Mouse (Mus musculus): ENCODE results near the gene Selenow. TPM values are rescaled to one million over a fixed set of nuclear protein-coding genes. Genes with fewer than 3 reads are reported as not detected.

The Selenow gene
- polyA plus RNA-seq (2015; fragmentation: Nextera tagmentation; extraction: Ambion mirVana) = 552 and 558 TPM in 2 replicates

DNA sequence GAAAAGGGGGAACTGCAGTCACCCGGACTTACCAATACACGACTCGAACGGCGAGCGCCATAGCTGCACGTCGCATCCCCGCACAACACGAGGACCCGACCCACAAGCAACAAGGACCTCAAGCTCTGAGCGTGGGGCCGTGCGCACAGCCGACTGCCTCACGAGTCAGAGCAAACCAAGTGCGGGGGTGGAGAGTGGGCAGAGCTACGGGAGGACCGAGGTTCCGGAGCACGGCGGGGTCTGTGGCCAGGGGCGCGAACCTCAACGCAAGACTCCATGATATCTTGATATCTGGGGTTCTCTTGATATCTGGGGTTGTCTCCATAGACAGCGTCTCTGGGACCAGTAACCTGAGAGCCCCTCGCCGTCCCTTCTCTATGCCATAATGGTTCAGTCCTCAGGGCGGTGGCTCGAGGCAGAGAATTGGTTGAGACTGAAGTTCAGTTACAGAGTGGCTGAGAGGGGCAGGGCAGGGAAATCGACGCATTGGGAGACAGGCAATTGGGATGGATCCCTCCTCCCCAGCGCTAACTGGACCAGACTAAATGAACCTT lies at the start of gene Selenow:
Gene Selenow, minus strand, starts transcription at position 183 of the 554 bp plus-strand sequence.
- H3K27ac ChIP-seq (ENCODE audit: low read length) = peak within 1 kb of the TSS; percentile 88
- DNase-seq (ENCODE audit: low spot score) = peak; percentile 97
- ATAC-seq = peak; percentile 98
- WGBS = 1% methylated on average over 33 of the region's 33 CpGs
- H3K27me3 ChIP-seq (replicated peaks; ENCODE audit: insufficient read depth, low read length) = no peaks in the 10 kb centered on the region
- peak within 1 kb of the TSS; percentile 75 for H3K4me2 ChIP-seq (replicated peaks; ENCODE audit: low read depth, low read length)
- H3K9ac ChIP-seq (replicated peaks; ENCODE audit: low read depth) = peak within 1 kb of the TSS; percentile 84
- H3K9me3 ChIP-seq (ENCODE audit: low read length) = no peaks in the 10 kb centered on the region
- H3K36me3 ChIP-seq (ENCODE audit: insufficient read depth, low read length) = peaks cover 10% of the 10 kb centered on the region; the same call in 1 of the 2 replicates
- H3K4me3 ChIP-seq (ENCODE audit: low read depth, low read length) = peak within 1 kb of the TSS; percentile 72
- H3K4me1 ChIP-seq (ENCODE audit: insufficient read depth, low read depth, low read length) = peaks cover 17% of the 10 kb centered on the region
- 0 out of 2 replicates have a peak, but pooled peaks have one; percentile 3 for TF ChIP-seq EP300 (IDR thresholded peaks at IDR 0.05)
- no peak for TF ChIP-seq CTCF (IDR thresholded peaks at IDR 0.05)

DNA sequence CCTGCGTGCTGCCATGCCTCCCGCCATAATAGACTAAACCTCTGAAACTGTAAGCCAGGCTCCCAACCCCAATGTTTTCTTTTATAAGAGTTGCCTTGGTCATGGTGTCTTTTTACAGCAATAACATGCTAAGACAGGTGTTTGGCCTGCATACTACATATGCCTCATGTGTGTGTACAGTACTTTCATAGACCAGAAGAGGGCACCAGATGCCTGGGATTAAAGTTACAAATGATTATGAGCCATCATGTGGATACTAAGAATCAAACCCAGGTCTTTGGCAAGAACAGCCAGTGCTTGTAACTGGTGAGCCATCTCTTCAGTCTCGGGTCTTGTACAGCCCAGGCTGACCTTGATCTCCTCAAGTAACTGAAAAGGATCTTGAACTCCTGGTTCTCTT lies 47.5 kb upstream of the Selenow start:
- DNase-seq (ENCODE audit: low spot score) (no peak), ATAC-seq (no peak)
- WGBS = 84% methylated on average over 3 of the region's 3 CpGs
- Histone ChIP-seq H3K36me3 (ENCODE audit: insufficient read depth, low read length) (peaks cover 18% of the 10 kb centered on the region), H3K27me3 (replicated peaks; ENCODE audit: insufficient read depth, low read length) (no peaks in the 10 kb centered on the region), H3K27ac (ENCODE audit: low read length) (no peak overlapping the region), H3K4me1 (ENCODE audit: insufficient read depth, low read depth, low read length) (peaks cover 7% of the 10 kb centered on the region; the same call in 1 of the 2 replicates), H3K9ac (replicated peaks; ENCODE audit: low read depth) (no peak overlapping the region), H3K9me3 (ENCODE audit: low read length) (no peaks in the 10 kb centered on the region), H3K4me3 (ENCODE audit: low read depth, low read length) (no peak overlapping the region), H3K4me2 (replicated peaks; ENCODE audit: low read depth, low read length) (no peak overlapping the region)
- peak; percentile 47 for TF ChIP-seq CTCF (IDR thresholded peaks at IDR 0.05)
- TF ChIP-seq EP300 (IDR thresholded peaks at IDR 0.05) = no peak

DNA sequence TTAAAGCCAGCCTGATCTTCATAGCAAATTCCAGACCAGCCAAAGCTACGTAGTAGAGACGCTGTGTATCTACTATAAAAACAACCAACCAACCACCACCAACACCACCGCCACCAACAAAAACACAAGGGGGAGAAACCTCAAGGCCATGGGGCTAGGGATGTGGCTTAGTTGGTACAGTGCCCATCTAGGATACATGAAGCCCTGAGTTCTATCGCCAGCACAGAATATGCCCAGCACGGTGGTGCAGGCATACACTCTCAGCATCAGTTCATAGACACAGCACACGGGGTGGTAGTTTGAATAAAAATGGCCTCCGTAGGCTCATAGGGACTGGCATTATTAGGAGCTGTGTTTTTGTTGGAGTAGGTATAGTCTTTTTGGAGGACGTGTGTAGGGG lies 46.1 kb upstream of the Selenow start:
- TF ChIP-seq EP300 (IDR thresholded peaks at IDR 0.05) (no peak), CTCF (IDR thresholded peaks at IDR 0.05) (no peak)
- Histone ChIP-seq H3K4me3 (ENCODE audit: low read depth, low read length) (no peak overlapping the region), H3K9ac (replicated peaks; ENCODE audit: low read depth) (no peak overlapping the region), H3K27ac (ENCODE audit: low read length) (no peak overlapping the region), H3K36me3 (ENCODE audit: insufficient read depth, low read length) (peaks cover 18% of the 10 kb centered on the region), H3K4me1 (ENCODE audit: insufficient read depth, low read depth, low read length) (peaks cover 17% of the 10 kb centered on the region; the same call in 1 of the 2 replicates), H3K4me2 (replicated peaks; ENCODE audit: low read depth, low read length) (no peak overlapping the region), H3K9me3 (ENCODE audit: low read length) (no peaks in the 10 kb centered on the region), H3K27me3 (replicated peaks; ENCODE audit: insufficient read depth, low read length) (no peaks in the 10 kb centered on the region)
- no peak for DNase-seq (ENCODE audit: low spot score)
- 86% methylated on average over 8 of the region's 8 CpGs for WGBS
- no peak for ATAC-seq

DNA sequence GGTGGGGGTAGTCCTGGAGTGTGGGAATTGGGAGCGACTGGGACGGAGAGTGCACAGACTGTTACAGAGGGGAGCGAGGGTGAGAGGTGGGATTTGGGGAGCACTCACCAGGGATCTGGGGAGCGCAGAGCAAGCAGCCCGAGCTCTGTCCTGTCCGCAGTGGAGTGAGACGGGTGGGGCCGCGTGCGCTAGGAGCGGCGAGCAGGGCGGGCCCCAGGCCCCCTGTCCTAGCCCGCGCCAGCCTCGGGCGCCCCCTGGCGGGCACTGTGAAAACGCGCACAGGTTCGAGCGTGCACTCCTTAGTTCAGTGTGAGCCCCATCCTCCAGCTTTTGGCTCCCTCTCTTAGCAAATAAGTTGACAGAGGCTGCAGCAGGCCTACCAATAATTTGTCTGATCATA lies 45.1 kb upstream of the Selenow start, which contains the start of gene Ehd2:
Gene Ehd2, minus strand, starts transcription at position 256 of the 400 bp plus-strand sequence.
- H3K4me2 ChIP-seq (replicated peaks; ENCODE audit: low read depth, low read length) = peak within 1 kb of the TSS; percentile 62
- H3K4me1 ChIP-seq (ENCODE audit: insufficient read depth, low read depth, low read length) = peaks cover 26% of the 10 kb centered on the region
- peak within 1 kb of the TSS; percentile 56 for H3K9ac ChIP-seq (replicated peaks; ENCODE audit: low read depth)
- TF ChIP-seq EP300 (IDR thresholded peaks at IDR 0.05) = no peak
- TF ChIP-seq CTCF (IDR thresholded peaks at IDR 0.05) = peak; percentile 96
- H3K36me3 ChIP-seq (ENCODE audit: insufficient read depth, low read length) = peaks cover 10% of the 10 kb centered on the region
- under 1% methylated on average over 20 of the region's 22 CpGs for WGBS
- DNase-seq (ENCODE audit: low spot score) (peak; percentile 93), ATAC-seq (peak; percentile 85)
- H3K27ac ChIP-seq (ENCODE audit: low read length) = peak within 1 kb of the TSS; percentile 68
- H3K27me3 ChIP-seq (replicated peaks; ENCODE audit: insufficient read depth, low read length) = no peaks in the 10 kb centered on the region
- H3K9me3 ChIP-seq (ENCODE audit: low read length) = no peaks in the 10 kb centered on the region
- peak within 1 kb of the TSS; percentile 56 for H3K4me3 ChIP-seq (ENCODE audit: low read depth, low read length)

DNA sequence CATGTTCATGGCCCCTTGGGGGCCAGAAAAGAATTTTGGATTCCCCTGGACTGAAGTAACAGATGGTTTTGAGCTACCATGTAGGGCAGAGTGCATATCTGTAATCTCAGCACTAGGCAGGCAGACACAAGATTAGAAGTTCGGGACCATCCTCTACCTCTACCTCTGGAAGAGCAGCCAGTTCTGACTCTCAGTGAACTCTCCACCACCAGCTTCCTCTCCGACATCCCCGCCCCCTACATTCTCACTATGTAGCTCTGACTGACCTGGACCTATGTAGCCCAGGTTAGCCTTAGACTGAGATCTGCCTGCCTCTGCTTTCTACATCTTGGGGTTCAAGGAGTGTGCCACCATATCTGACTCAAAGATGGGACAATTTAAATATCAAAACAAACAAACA lies 44.3 kb upstream of the Selenow start:
- Histone ChIP-seq H3K27ac (ENCODE audit: low read length) (peak overlapping the region; percentile 68), H3K36me3 (ENCODE audit: insufficient read depth, low read length) (0 out of 2 replicates have a peak, but pooled peaks cover 1% of the 10 kb centered on the region), H3K4me2 (replicated peaks; ENCODE audit: low read depth, low read length) (peak overlapping the region; percentile 62), H3K4me1 (ENCODE audit: insufficient read depth, low read depth, low read length) (peaks cover 34% of the 10 kb centered on the region), H3K27me3 (replicated peaks; ENCODE audit: insufficient read depth, low read length) (no peaks in the 10 kb centered on the region), H3K4me3 (ENCODE audit: low read depth, low read length) (peak overlapping the region; percentile 56), H3K9me3 (ENCODE audit: low read length) (no peaks in the 10 kb centered on the region), H3K9ac (replicated peaks; ENCODE audit: low read depth) (peak overlapping the region; percentile 56)
- TF ChIP-seq CTCF (IDR thresholded peaks at IDR 0.05) = no peak
- no peak for TF ChIP-seq EP300 (IDR thresholded peaks at IDR 0.05)
- ATAC-seq (no peak), DNase-seq (ENCODE audit: low spot score) (no peak)
- WGBS = 52% methylated on average over 3 of the region's 3 CpGs

DNA sequence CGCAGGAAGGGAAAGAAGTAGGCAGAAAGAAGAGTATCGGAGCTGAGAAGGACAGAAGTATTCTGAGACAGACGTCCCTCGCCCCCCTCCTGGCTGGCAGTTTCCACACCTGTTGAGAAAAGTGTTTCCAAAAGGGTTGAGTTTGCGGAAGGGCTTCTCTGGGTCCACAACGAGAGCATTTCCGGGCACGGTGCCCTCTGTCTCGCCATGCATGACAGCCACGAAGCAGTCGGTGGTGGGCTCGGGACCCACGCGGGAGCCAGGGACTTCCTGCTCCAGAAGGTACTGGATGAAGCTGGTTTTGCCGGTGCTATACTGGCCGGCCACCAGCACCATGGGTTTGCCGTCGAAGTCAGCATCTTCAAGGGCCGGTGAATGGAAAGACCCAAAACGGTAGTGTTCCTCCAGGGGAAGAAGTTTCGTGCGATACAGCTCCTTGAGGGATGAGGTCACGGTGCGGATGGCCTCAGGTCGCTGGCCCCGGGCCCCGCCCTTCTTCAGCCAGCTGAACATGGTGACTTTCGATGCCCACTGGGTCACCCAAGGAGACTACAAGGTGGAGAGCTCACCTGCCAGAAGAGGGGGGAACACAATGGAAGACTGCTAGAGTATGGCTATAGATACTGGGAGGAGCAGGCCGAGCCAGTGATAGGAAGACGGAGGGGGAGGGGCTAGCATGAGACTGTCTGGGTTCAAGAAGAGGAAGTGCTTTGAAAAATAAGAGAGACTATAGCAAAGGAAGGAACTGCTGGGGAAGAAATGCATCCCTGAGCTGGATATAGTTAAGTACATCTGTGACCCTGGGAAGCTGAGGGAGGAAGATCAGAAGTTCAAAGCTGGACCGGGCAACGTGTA lies 41.8 kb upstream of the Selenow start:
- H3K4me1 ChIP-seq (ENCODE audit: insufficient read depth, low read depth, low read length) = peaks cover 39% of the 10 kb centered on the region
- H3K9ac ChIP-seq (replicated peaks; ENCODE audit: low read depth) = no peak overlapping the region
- ATAC-seq (no peak), DNase-seq (ENCODE audit: low spot score) (no peak)
- no peaks in the 10 kb centered on the region for H3K27me3 ChIP-seq (replicated peaks; ENCODE audit: insufficient read depth, low read length)
- peak overlapping the region; percentile 93 for H3K27ac ChIP-seq (ENCODE audit: low read length)
- TF ChIP-seq CTCF (IDR thresholded peaks at IDR 0.05) = no peak
- TF ChIP-seq EP300 (IDR thresholded peaks at IDR 0.05) = no peak
- WGBS = 54% methylated on average over 32 of the region's 32 CpGs
- H3K4me2 ChIP-seq (replicated peaks; ENCODE audit: low read depth, low read length) = peak overlapping the region; percentile 46
- H3K9me3 ChIP-seq (ENCODE audit: low read length) = no peaks in the 10 kb centered on the region
- no peaks in the 10 kb centered on the region for H3K36me3 ChIP-seq (ENCODE audit: insufficient read depth, low read length)
- H3K4me3 ChIP-seq (ENCODE audit: low read depth, low read length) = peak overlapping the region; percentile 17

All from lung, postnatal 0 days (tissue).